Mouse (Mus musculus) MEL (cell line): ENCODE measurements around the gene Rbp7. TPM values are rescaled to one million over a fixed set of nuclear protein-coding genes. Genes with fewer than 3 reads are reported as not detected.

Experiments used
- DNase-seq: peaks from one replicate; pipeline ENCODE4 v3.0.0; 2011; ENCODE audit warnings: low read depth, low spot score
- H3K27ac ChIP-seq: 2 replicates; pipeline ENCODE4 v1.5.1; 2012; ENCODE audit warnings: low read depth, mild to moderate bottlenecking, control low read depth, low read length, moderate library complexity; ENCODE audit not compliant: control insufficient read depth
- H3K27me3 ChIP-seq, 2 experiments: fragments of 150-350 bp in 1 of 2; sonication (generic) in 1 of 2; 2 replicates each; pipeline ENCODE4 v1.6.1; 2012; ENCODE audit warnings: low read length in 2 of 2, mild to moderate bottlenecking in 2 of 2, improper control_type of control experiment in 1 of 2, moderate library complexity in 1 of 2; ENCODE audit not compliant: insufficient read depth in 2 of 2, control insufficient read depth in 1 of 2
- H3K36me3 ChIP-seq, 2 experiments: 2 replicates each; pipeline ENCODE4 v1.6.1; 2012 to 2014; ENCODE audit warnings: low read length in 2 of 2, improper control_type of control experiment in 1 of 2, inconsistent platforms in 1 of 2, mild to moderate bottlenecking in 1 of 2; ENCODE audit not compliant: insufficient read depth in 2 of 2, control insufficient read depth in 1 of 2
- H3K4me1 ChIP-seq, 2 experiments: fragments of 150-350 bp in 1 of 2; sonication (generic) in 1 of 2; 2 replicates each; pipeline ENCODE4 v1.6.1; 2012; ENCODE audit warnings: low read length in 2 of 2, improper control_type of control experiment in 1 of 2, mild to moderate bottlenecking in 1 of 2; ENCODE audit not compliant: insufficient read depth in 2 of 2, control insufficient read depth in 1 of 2
- H3K4me3 ChIP-seq, 2 experiments: fragments of 150-350 bp in 1 of 2; sonication (generic) in 1 of 2; 2 replicates each; pipeline ENCODE4 v1.5.1; 2012; ENCODE audit warnings: low read depth in 2 of 2, low read length in 2 of 2, mild to moderate bottlenecking in 2 of 2, moderate library complexity in 2 of 2, control low read depth in 1 of 2, improper control_type of control experiment in 1 of 2; ENCODE audit not compliant: control insufficient read depth in 1 of 2, insufficient read depth in 1 of 2
- H3K79me2 ChIP-seq: 2 replicates; pipeline ENCODE4 v1.6.1; 2012; ENCODE audit warnings: mild to moderate bottlenecking, low read length, moderate library complexity; ENCODE audit not compliant: control insufficient read depth, poor library complexity, insufficient read depth
- H3K9ac ChIP-seq: 2 replicates; pipeline ENCODE4 v1.6.1; 2012; ENCODE audit warnings: low read depth, mild to moderate bottlenecking, control low read depth, low read length, moderate library complexity; ENCODE audit not compliant: control insufficient read depth, poor library complexity, severe bottlenecking
- H3K9me3 ChIP-seq: fragments of 150-350 bp; sonication (generic); replicated peaks from 2 replicates; pipeline ENCODE4 v1.6.1; 2012; ENCODE audit warnings: mild to moderate bottlenecking, low read length, improper control_type of control experiment, moderate library complexity; ENCODE audit not compliant: insufficient read depth
- CHD1 ChIP-seq: IDR thresholded peaks from 2 replicates; pipeline ENCODE4 v1.6.1; 2012; ENCODE audit warnings: low read depth, mild to moderate bottlenecking, inconsistent platforms, low read length, improper control_type of control experiment
- CTCF ChIP-seq, 3 experiments: IDR thresholded peaks in 2 of 3; conservative IDR thresholded peaks in 1 of 3; 2 replicates each; pipeline ENCODE4 v1.5.1; 2011 to 2012; ENCODE audit warnings: low read length in 3 of 3, low read depth in 2 of 3, mild to moderate bottlenecking in 2 of 3, improper control_type of control experiment in 1 of 3, inconsistent platforms in 1 of 3, mixed read lengths in 1 of 3, moderate library complexity in 1 of 3; ENCODE audit not compliant: control insufficient read depth in 1 of 3, insufficient read depth in 1 of 3, poor library complexity in 1 of 3, severe bottlenecking in 1 of 3
- EP300 ChIP-seq, 2 experiments: IDR thresholded peaks; 2 replicates each; pipeline ENCODE4 v1.6.1; 2011; ENCODE audit warnings: improper control_type of control experiment in 2 of 2, low read length in 2 of 2, low read depth in 1 of 2, mild to moderate bottlenecking in 1 of 2
- ETS1 ChIP-seq: IDR thresholded peaks from 2 replicates; pipeline ENCODE4 v1.6.1; 2012; ENCODE audit warnings: low read depth, mild to moderate bottlenecking, inconsistent platforms, low read length, improper control_type of control experiment, moderate library complexity
- GABPA ChIP-seq: IDR thresholded peaks from 2 replicates; pipeline ENCODE4 v1.6.1; 2012; ENCODE audit warnings: low read depth, mild to moderate bottlenecking, inconsistent platforms, low read length, improper control_type of control experiment, moderate library complexity
- HCFC1 ChIP-seq: IDR thresholded peaks from 2 replicates; pipeline ENCODE4 v1.6.1; 2012; ENCODE audit warnings: low read depth, mild to moderate bottlenecking, inconsistent platforms, low read length, improper control_type of control experiment, moderate library complexity
- JUND ChIP-seq: IDR thresholded peaks from 2 replicates; pipeline ENCODE4 v1.6.1; 2011; ENCODE audit warnings: low read depth, mild to moderate bottlenecking, improper control_type of control experiment, low read length
- KAT2A ChIP-seq: conservative IDR thresholded peaks from 2 replicates; pipeline ENCODE4 v1.6.1; 2012; ENCODE audit warnings: low read depth, low read length, improper control_type of control experiment, inconsistent platforms
- MAX ChIP-seq: IDR thresholded peaks from 2 replicates; pipeline ENCODE4 v1.6.1; 2011; ENCODE audit warnings: low read length, improper control_type of control experiment
- MAZ ChIP-seq: IDR thresholded peaks from 2 replicates; pipeline ENCODE4 v1.6.1; 2012; ENCODE audit warnings: low read depth, mild to moderate bottlenecking, inconsistent platforms, low read length, improper control_type of control experiment
- MYB ChIP-seq: IDR thresholded peaks from 2 replicates; pipeline ENCODE4 v1.6.1; 2011; ENCODE audit warnings: mild to moderate bottlenecking, low read depth, low read length, improper control_type of control experiment
- POLR2A ChIP-seq, 2 experiments: IDR thresholded peaks; 2 replicates each; pipeline ENCODE4 v1.6.1; 2011 to 2012; ENCODE audit warnings: low read length in 2 of 2, mild to moderate bottlenecking in 2 of 2, control low read depth in 1 of 2, improper control_type of control experiment in 1 of 2, low read depth in 1 of 2, moderate library complexity in 1 of 2; ENCODE audit not compliant: control insufficient read depth in 1 of 2, insufficient read depth in 1 of 2, poor library complexity in 1 of 2
- RCOR1 ChIP-seq: IDR thresholded peaks from 2 replicates; pipeline ENCODE4 v1.6.1; 2012; ENCODE audit warnings: low read depth, mild to moderate bottlenecking, inconsistent platforms, low read length, improper control_type of control experiment
- TAL1 ChIP-seq: IDR thresholded peaks from 2 replicates; pipeline ENCODE4 v1.6.1; 2012; ENCODE audit warnings: mild to moderate bottlenecking, inconsistent platforms, low read length, moderate library complexity, mixed read lengths
- TBP ChIP-seq: IDR thresholded peaks from 2 replicates; pipeline ENCODE4 v1.8.0; 2011; ENCODE audit warnings: low read depth, low read length, improper control_type of control experiment
- UBTF ChIP-seq: IDR thresholded peaks from 2 replicates; pipeline ENCODE4 v1.6.1; 2012; ENCODE audit warnings: low read depth, mild to moderate bottlenecking, inconsistent platforms, low read length, improper control_type of control experiment, moderate library complexity, borderline replicate concordance; ENCODE audit not compliant: insufficient read depth
- USF1 ChIP-seq: IDR thresholded peaks from 2 replicates; pipeline ENCODE4 v1.6.1; 2014; ENCODE audit warnings: low read depth, mild to moderate bottlenecking, inconsistent platforms, low read length, improper control_type of control experiment, moderate library complexity
- ZMIZ1 ChIP-seq: IDR thresholded peaks from 2 replicates; pipeline ENCODE4 v1.6.1; 2012; ENCODE audit warnings: low read depth, mild to moderate bottlenecking, inconsistent platforms, low read length, improper control_type of control experiment, moderate library complexity
- polyA plus RNA-seq, 2 experiments: library from polyadenylated mRNA; stranded (reverse) in 1 of 2; unstranded in 1 of 2; fragments of >175 nt in 1 of 2; fragments of >200 nt in 1 of 2; gene quantifications; 2 replicates each; pipeline versions ENCODE4 v1.2.1 to v1.2.4; 2012; ENCODE audit warnings: low replicate concordance in 2 of 2, low read depth in 1 of 2; ENCODE audit not compliant: insufficient read length in 2 of 2, insufficient read depth in 1 of 2, missing spikeins in 1 of 2
- total RNA-seq: library from RNA; depleted of rRNA; stranded (reverse); fragments of 300-350 nt; gene quantifications from 2 replicates; pipeline ENCODE4 v1.2.3, GENCODE M21; 2012

Rbp7 gene
- total and polyA plus RNA-seq, 3 experiments = not detected

DNA sequence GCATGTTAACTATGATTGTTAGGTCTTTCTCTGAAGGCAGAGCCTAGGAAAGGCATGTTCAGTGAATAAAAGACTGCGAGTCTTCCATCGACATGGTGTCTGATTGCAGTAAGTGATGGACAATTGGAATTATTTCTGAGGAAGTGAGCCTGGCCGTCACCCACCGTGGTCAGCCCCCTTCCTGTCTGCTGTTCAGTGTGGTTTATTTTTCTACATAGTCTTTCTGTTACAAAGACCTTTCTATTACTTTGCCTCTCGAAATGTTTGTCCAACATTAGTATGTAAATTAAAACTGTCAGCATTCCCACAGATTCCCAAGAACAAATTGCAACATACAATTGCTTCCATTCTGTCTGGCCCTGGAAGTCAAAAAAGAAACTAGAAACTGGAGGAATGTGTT lies 45.0 kb upstream of the Rbp7 start:
- Histone ChIP-seq H3K27ac (no peak overlapping the region), H3K4me3 (no peak overlapping the region), H3K36me3 (peaks cover 0 to 4% of the 10 kb centered on the region in 2 experiments; a peak in 2 of 4 replicates), H3K4me1 (peaks cover 0 to 4% of the 10 kb centered on the region in 2 experiments; a peak in 1 of 4 replicates), H3K79me2 (no peaks in the 10 kb centered on the region), H3K9ac (no peak overlapping the region), H3K9me3 (no peaks in the 10 kb centered on the region), H3K27me3 (no peaks in the 10 kb centered on the region)
- no peak for DNase-seq
- no peak for TF ChIP-seq CHD1
- TF ChIP-seq MAX = no peak
- no peak for TF ChIP-seq UBTF
- no peak for TF ChIP-seq POLR2A (IDR thresholded peaks at IDR 0.05; ENCODE audit: control insufficient read depth in 1 of 2, insufficient read depth in 1 of 2, low read depth in 1 of 2, low read length in 2 of 2, poor library complexity in 1 of 2)
- TF ChIP-seq KAT2A = no peak
- TF ChIP-seq JUND = no peak
- TF ChIP-seq EP300 (IDR thresholded peaks at IDR 0.05; ENCODE audit: low read depth in 1 of 2, low read length in 2 of 2) = no peak
- TF ChIP-seq ZMIZ1 = no peak
- no peak for TF ChIP-seq ETS1
- no peak for TF ChIP-seq USF1
- no peak for TF ChIP-seq RCOR1
- no peak for TF ChIP-seq GABPA
- no peak for TF ChIP-seq TBP
- TF ChIP-seq CTCF (IDR thresholded peaks at IDR 0.05 in 2 of 3, conservative IDR thresholded peaks at IDR 0.05 in 1 of 3; ENCODE audit: control insufficient read depth in 1 of 3, insufficient read depth in 1 of 3, low read depth in 2 of 3, low read length in 3 of 3, poor library complexity in 1 of 3, severe bottlenecking in 1 of 3) = no peak

DNA sequence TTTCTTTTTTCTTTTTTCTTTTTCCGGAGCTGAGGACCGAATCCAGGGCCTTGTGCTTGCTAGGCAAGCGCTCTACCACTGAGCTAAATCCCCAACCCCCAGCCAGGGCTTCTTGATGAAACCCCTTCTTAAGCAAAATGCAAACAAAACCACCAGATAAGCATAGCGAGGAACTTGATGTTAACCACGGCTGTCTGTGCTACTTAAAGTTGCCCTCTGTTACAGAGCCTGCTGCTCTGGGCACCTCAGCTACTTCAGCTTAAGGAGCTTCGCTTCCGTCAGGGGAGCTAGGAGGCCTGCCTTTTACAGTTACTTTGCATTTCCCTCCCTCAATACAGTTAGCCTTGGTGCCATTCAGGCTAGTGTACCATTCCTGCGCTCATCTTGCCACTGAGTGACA lies 44.1 kb upstream of the Rbp7 start:
- Histone ChIP-seq H3K27ac (no peak overlapping the region), H3K4me3 (no peak overlapping the region), H3K4me1 (no peaks in the 10 kb centered on the region), H3K79me2 (no peaks in the 10 kb centered on the region), H3K27me3 (no peaks in the 10 kb centered on the region), H3K9ac (no peak overlapping the region), H3K9me3 (no peaks in the 10 kb centered on the region), H3K36me3 (peaks cover 0 to 6% of the 10 kb centered on the region in 2 experiments; a peak in 2 of 4 replicates)
- TF ChIP-seq HCFC1 (no peak), POLR2A (IDR thresholded peaks at IDR 0.05; ENCODE audit: control insufficient read depth in 1 of 2, insufficient read depth in 1 of 2, low read depth in 1 of 2, low read length in 2 of 2, poor library complexity in 1 of 2) (no peak), CTCF (IDR thresholded peaks at IDR 0.05 in 2 of 3, conservative IDR thresholded peaks at IDR 0.05 in 1 of 3; ENCODE audit: control insufficient read depth in 1 of 3, insufficient read depth in 1 of 3, low read depth in 2 of 3, low read length in 3 of 3, poor library complexity in 1 of 3, severe bottlenecking in 1 of 3) (no peak), MYB (no peak), MAZ (no peak), TAL1 (no peak)
- no peak for DNase-seq
